Mouse (Mus musculus) urinary bladder, postnatal 36 days (tissue): ENCODE results near the gene Dock4.
A peak's percentile ranks its signal among the peaks of the same experiment; 100 is the strongest.

Source experiments
- DNase-seq, 2 experiments: peaks; one replicate each; pipeline ENCODE4 v3.0.0; 2022; ENCODE audit warnings: low spot score in 2 of 2, mixed read lengths in 1 of 2

Gene Dock4

GRCm38 (mm10) chr12:40445648-40446449 lies at the start of gene Dock4, which contains the start of gene Zfp277:
Gene Dock4, plus strand, starts transcription at chr12:40445952.
Gene Zfp277, minus strand, starts transcription at chr12:40445902.
- peak; percentile 98 to 99 for DNase-seq

GRCm38 (mm10) chr12:40398916-40399315 lies 46.8 kb upstream of the Dock4 start:
- DNase-seq: no peak

- DNase-seq: no peak
These were observed 46.4 kb upstream of the Dock4 start for GRCm38 (mm10) chr12:40399386-40399785.

- DNase-seq: no peak
These were observed 45.9 kb upstream of the Dock4 start for GRCm38 (mm10) chr12:40399812-40400211.

- no peak for DNase-seq
These were observed 31.0 kb upstream of the Dock4 start for GRCm38 (mm10) chr12:40414682-40415311.

- no peak for DNase-seq
These were observed 30.3 kb upstream of the Dock4 start for GRCm38 (mm10) chr12:40415312-40415925.

- DNase-seq: no peak
These were observed 28.5 kb upstream of the Dock4 start for GRCm38 (mm10) chr12:40417257-40417656.

- DNase-seq: no peak
These were observed 20.8 kb upstream of the Dock4 start for GRCm38 (mm10) chr12:40424991-40425390.

- no peak for DNase-seq
These were observed 18.1 kb upstream of the Dock4 start for GRCm38 (mm10) chr12:40427606-40428005.

GRCm38 (mm10) chr12:40429976-40430375 lies 15.8 kb upstream of the Dock4 start:
- DNase-seq: no peak

GRCm38 (mm10) chr12:40431075-40431474 lies 14.7 kb upstream of the Dock4 start:
- DNase-seq: no peak

GRCm38 (mm10) chr12:40434101-40434500 lies 11.7 kb upstream of the Dock4 start:
- no peak for DNase-seq

- DNase-seq: no peak
These were observed 7.7 kb upstream of the Dock4 start for GRCm38 (mm10) chr12:40438049-40438448.

- DNase-seq: peak in 1 of 2 experiments; percentile 55
These were observed 546 bp upstream of the Dock4 start for GRCm38 (mm10) chr12:40445206-40445605.

GRCm38 (mm10) chr12:40446450-40447381 lies 964 bp downstream of the Dock4 start:
- DNase-seq: peak; percentile 24 to 30

- no peak for DNase-seq
These were observed 2.0 kb downstream of the Dock4 start for GRCm38 (mm10) chr12:40447561-40448355.

GRCm38 (mm10) chr12:40449119-40449795 lies 3.5 kb downstream of the Dock4 start:
- no peak for DNase-seq

GRCm38 (mm10) chr12:40456517-40456916 lies 10.8 kb downstream of the Dock4 start:
- DNase-seq: no peak

GRCm38 (mm10) chr12:40458977-40459376 lies 13.2 kb downstream of the Dock4 start:
- DNase-seq: peak in 1 of 2 experiments; percentile 21

GRCm38 (mm10) chr12:40459673-40460265 lies 14.0 kb downstream of the Dock4 start:
- no peak for DNase-seq
